Mouse (Mus musculus) layer of hippocampus, postnatal 10 days (tissue): ENCODE results near the gene Sohlh2. TPM values are rescaled to one million over a fixed set of nuclear protein-coding genes. Genes with fewer than 3 reads are reported as not detected.
"Not testable (repeated sequence)": the region's sequence is repeated elsewhere in the genome, so short reads cannot be mapped to it uniquely, and the experiment has no call there.

Experiments
- DNase-seq, 2 experiments: peaks; one replicate each; pipeline ENCODE4 v3.0.0; 2021; ENCODE audit warnings: low spot score in 2 of 2
- long read RNA-seq: library from polyadenylated mRNA; stranded (forward); transcript quantifications from one replicate; pipeline ENCODE4 v2.0.0, GENCODE M21; 2023
- total RNA-seq, 2 experiments: library from RNA; stranded (reverse); gene quantifications; 2 replicates each; pipeline ENCODE4 v1.2.3; 2021

The Sohlh2 gene
- not detected for total RNA-seq
- long read RNA-seq: 0 reads

GRCm38 (mm10) chr3:55181766-55182165 lies at the start of gene Sohlh2:
Gene Sohlh2 (plus strand): TSS chr3:55182028.
- no peak for DNase-seq

- DNase-seq: no peak
These were observed 44.8 kb upstream of the Sohlh2 start, which contains the start of gene Ccdc169 for GRCm38 (mm10) chr3:55137039-55137438. Gene Ccdc169 (plus strand): TSS chr3:55137339.

GRCm38 (mm10) chr3:55139837-55140236 lies 42.0 kb upstream of the Sohlh2 start:
- no peak for DNase-seq

DNA sequence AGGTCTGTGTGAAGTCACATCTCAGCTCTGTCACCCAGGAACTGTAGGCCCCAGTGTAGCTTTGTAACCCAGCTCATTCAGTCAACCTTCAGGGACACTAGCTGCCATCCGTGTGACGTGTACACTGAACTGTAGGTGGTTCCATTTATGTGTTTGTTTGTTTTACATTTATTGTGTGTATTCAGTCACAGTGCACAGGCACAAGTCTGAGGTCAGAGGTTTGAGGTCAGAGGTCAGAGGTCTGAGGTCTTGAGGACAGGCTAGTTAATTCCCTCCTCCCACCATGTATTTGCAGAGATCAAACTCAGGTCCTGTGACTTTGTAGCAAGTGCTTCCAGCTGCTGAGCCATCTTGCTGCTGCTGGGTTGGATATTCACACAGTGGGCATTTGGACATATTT lies 40.4 kb upstream of the Sohlh2 start:
- DNase-seq: no peak

GRCm38 (mm10) chr3:55144916-55145315 lies 36.9 kb upstream of the Sohlh2 start:
- DNase-seq: no peak

DNA sequence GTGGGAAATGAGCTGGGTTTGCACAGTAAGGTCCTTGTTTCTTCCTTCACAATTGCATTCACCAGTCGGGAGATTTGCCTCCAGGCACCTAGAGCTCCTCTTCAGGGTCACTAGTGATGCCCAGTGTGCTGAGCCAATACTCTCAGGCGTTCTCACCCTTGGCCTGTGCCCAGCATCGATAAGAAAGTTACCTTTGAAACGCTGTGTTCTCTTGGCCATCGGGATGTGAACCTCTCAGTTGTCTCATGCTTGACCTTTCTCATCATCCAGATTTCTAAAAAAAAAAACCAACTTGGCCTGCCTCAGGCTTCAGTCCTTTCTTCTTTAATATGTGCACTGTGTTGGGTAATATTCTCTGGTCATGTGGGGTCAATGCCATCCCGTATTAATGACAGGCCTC lies 35.4 kb upstream of the Sohlh2 start:
- DNase-seq: no peak

- DNase-seq: peak; percentile 20 to 31
These were observed 34.7 kb upstream of the Sohlh2 start for GRCm38 (mm10) chr3:55147156-55147555.

- DNase-seq: no peak
These were observed 33.7 kb upstream of the Sohlh2 start for GRCm38 (mm10) chr3:55148091-55148490.

DNA sequence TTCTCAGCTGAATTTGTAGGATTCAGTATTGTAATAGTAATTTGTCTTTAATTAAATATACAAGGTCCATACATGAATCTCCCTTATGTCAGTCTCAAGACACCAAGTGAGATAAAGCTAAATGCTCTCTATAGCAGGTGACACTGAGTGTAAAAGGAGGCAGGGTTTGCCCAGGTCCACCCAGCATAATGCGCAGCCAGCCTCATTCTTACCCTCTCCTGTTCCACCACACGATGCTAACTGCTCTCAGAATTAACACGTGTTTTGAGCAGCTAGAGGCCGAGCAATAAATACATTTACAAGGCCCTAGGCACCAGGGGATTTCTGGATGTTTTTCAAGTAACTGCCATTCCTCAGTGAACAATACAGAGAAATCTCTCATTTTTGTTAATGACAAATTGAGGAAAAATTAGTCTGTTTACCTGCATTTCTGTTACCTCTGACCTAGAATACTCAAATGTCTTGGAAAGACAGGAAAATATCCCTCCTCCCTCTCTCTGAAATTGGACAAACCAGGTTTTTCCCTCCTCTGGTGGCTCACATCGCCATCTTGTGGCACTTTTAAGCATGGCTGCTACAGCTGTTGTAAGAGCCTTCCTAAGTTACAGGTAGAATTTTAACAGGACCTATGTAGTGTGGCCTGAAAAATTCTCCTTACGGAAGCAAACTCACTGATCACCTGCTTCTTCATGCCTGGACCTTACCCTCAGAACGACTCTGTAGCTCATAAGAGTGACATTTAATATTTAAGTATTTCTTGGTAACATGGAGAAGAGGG lies 30.0 kb upstream of the Sohlh2 start:
- DNase-seq: peak; percentile 74 to 80

DNA sequence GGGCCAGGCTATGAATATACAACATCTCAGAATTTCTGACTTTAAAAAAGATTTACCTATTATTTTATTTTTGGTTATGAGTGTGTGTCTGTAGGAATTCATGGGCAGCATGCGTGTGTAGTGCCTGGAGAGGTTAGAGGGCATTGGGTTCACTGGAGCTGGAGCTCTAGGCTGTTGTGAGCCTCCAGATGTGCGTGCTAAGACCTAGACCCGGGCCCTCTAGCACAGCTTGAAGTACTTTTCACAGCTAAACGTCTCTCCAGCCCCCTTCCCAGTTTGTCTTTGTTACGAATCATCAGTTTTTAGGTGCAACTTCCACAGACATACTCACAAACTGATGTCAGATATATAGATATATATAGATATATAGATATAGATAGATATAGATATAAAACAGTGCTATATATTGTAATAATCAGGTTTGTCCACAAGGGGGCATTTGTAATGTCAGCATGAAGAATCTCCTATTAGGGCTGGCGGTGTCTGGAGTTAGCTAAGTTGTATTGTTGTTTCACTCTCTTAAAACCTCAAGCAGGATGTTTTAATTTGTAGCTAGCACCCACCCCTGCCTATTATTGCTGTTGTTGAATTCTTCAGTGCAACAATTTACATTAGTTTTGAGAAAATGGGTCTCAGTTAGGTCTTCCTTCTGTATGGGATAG lies 29.0 kb upstream of the Sohlh2 start:
- DNase-seq: no peak

DNA sequence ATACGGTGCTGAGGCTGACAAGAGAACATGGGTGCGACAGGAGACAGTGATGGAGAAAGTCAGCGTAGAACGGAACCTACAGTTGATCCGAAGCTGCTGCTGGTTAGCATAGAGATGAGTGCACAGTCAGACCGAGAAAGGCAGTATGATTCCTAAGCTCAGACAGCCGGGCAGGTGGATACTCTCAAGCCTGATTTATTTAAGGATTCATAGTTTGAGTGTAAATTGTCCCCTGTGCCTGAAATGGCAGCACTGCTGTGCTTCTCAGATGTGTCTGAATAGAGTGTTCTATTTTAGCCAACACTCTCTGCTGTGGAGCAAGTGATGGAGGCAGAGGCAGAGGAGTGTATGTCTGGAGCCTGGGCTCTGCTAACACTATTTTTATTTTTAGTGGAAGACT lies 27.7 kb upstream of the Sohlh2 start:
- DNase-seq: no peak

GRCm38 (mm10) chr3:55157413-55157812 lies 24.4 kb upstream of the Sohlh2 start:
- DNase-seq: no peak

- no peak for DNase-seq
These were observed 20.7 kb upstream of the Sohlh2 start for GRCm38 (mm10) chr3:55161144-55161543.

DNA sequence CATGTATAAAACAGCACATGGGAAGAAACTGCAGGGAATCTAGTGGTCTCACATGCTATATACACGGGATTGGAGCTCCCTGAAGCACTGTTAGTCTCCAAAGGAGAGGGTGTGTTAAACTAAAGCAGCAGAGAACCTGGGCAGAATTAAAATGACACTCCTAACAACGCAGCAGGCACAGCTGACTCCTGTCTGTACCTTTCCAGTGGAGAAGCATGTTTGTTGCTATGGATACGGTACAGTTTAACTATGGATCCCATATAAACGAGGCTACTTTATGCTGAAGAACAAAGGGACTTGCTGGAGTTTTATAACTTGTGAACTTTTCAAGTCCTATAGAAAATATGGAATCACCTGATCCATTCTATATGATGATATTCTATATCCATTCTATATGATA lies 18.3 kb upstream of the Sohlh2 start:
- no peak for DNase-seq

DNA sequence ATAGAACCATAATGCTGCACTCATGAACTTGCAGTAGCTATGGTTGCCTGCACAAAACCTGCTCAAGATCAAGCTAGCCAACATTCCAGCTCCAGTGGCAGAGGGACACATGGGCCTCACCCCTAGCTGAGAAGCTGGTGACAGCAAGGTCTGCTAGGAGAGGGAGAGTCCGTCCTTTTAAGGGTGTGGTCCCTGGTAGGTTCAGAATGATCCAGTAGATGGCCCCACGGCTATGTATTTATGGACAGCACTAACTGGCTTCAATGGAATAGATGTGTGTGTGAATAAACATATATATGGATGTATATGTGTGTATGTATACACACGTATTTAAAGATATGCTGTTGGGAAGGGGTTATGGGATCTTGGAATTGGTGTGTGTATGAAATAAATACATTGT lies 9.3 kb upstream of the Sohlh2 start:
- DNase-seq: no peak

DNA sequence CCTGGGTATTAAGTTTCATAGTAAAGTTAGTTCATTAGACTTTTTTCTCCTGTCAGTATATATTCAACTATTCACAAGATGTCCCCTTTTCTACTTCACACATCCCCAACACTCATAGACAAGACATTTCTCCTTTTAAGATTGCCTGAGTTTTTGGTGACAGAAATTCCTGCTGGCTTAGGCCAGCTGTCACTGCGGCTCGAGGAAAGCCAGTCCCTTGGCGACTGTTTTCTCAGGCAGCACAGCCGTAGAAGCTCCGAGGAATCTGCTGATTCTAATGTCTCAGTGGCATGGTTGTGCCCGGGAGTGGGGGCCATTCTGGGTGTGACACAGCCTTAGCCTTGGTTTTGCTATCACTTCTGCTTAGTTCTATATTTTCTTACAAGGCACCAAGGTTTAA lies 4.6 kb upstream of the Sohlh2 start:
- DNase-seq: no peak

- no peak for DNase-seq
These were observed 9.8 kb downstream of the Sohlh2 start for GRCm38 (mm10) chr3:55191668-55192067.

DNA sequence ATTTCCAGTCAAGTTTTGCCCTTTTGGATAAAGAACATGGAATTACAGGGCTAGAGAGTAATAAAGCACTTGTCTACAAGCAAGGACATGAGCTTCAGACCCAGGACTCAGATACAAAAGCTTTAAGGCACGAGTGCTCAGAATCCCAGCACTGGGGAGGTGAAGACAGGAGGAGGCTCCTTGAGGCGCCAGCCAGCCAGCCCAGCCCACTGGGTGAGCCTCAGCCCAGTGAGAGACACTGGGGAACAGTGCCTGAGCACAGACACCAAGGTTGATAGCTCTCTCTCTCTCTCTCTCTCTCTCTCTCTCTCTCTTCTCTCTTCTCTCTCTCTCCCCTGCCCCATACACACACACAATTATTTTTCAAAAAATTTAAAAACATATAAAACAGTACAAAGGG lies 11.5 kb downstream of the Sohlh2 start:
- no peak for DNase-seq

GRCm38 (mm10) chr3:55194792-55195191 lies 13.0 kb downstream of the Sohlh2 start:
- no peak for DNase-seq

DNA sequence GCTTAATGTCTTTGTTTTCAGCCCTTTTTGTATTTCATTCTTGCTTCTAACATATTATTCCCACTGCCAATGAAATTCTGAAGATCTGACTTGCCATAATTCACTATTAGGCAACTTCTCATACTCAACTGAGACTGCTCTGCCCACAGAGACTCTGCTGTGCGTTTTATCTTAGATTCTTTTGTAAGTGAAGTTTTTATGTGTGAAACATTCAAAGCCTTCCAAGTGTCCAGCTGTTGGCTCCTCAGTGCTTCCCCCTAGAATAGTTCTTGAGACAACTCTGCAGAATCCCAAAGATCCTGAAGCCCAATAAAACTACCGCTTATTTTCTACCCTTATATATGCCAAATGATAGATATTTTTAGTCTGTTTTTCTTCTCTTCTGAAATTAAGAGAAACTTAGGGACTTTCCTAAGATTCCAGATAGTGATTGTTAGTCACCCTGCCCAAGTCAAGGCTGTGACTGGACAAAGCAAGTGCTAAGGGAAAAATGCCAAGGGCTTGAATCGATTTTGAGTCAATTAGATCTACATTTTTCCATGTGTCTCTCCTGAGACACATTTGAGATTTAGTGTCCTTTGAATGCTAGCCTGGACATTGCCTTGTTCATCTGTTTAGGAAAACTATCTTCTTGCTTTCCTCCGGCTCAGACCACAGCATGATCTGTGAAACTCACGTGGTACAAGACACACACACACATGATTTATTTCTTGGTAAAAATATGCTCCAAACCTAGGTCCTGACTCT lies 13.9 kb downstream of the Sohlh2 start:
- no peak for DNase-seq

DNA sequence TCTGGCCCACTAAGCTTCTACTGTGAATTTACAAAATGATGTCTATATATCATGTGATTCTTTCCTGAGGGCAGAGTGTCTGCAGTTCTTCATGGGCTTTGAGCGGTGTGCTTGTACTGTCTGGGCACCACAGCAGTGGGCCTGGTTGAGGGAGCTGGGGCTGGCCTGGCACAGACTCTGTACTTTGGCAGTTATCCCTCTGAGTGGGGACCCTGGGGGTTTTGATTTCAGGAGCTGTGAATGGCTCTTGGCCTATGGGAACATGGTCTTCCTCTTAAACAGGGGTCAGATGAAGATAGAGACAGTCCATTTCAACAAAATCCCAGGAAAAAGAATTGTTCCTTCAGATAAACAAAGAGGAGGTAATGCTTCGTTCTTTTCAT lies 14.5 kb downstream of the Sohlh2 start:
- no peak for DNase-seq

GRCm38 (mm10) chr3:55203621-55204020 lies 21.8 kb downstream of the Sohlh2 start:
- not testable (repeated sequence) for DNase-seq
